ENCODE assay signal across 9 mouse cellular contexts in genomic region chr6:113890858-113891213, GRCm38 (mm10).
DNase-seq lines count a peak whose midpoint lies in the region; ATAC-seq lines count a peak whose summit lies in the region.
"Had no signal": no experiment of that assay in that cellular context is flagged by ENCODE, and none has a peak within 500 bp of the region (broad histone marks: within the 10 kb centered on the region; RNA-seq: fewer than 3 reads in every experiment).

No protein-coding gene starts in this region.

- H3K9me3 ChIP-seq in erythroblast, embryonic 14.5 days (ENCODE audit: control insufficient read depth, low read length): no peaks in the 10 kb centered on the region
- no peaks in the 10 kb centered on the region for H3K9me3 ChIP-seq in liver, embryonic 12.5 days (replicated peaks)

- no peaks in the 10 kb centered on the region for H3K36me3 ChIP-seq in erythroblast, embryonic 14.5 days (ENCODE audit: control insufficient read depth)
- H3K36me3 ChIP-seq in liver, embryonic 12.5 days: no peaks in the 10 kb centered on the region

- WGBS in liver, embryonic 12.5 days (ENCODE audit: insufficient replicate concordance): 1% methylated on average over 10 of the region's 10 CpGs

- H3K9ac ChIP-seq in liver, embryonic 12.5 days: no peak overlapping the region

- H3K4me2 ChIP-seq in liver, embryonic 12.5 days: peak overlapping the region; percentile 55

- DNase-seq in retina, embryonic 14.5 days (ENCODE audit: low spot score): peak; percentile 20
- DNase-seq in retina, postnatal 1 day: no peak
- no peak for DNase-seq in thymus, postnatal 10 days (ENCODE audit: low spot score in 2 of 2)
- DNase-seq in layer of hippocampus, adult 8-10 months (ENCODE audit: low spot score in 2 of 2): no peak
- no peak for DNase-seq in urinary bladder, postnatal 25 days (ENCODE audit: low spot score)
- DNase-seq: lung, postnatal 4 days had no signal

- no peaks in the 10 kb centered on the region for H3K4me1 ChIP-seq in erythroblast, embryonic 14.5 days (ENCODE audit: control insufficient read depth)
- H3K4me1 ChIP-seq in liver, embryonic 12.5 days: no peaks in the 10 kb centered on the region

- peak overlapping the region; percentile 24 for H3K4me3 ChIP-seq in erythroblast, embryonic 14.5 days (replicated peaks)
- peak overlapping the region; percentile 28 for H3K4me3 ChIP-seq in liver, embryonic 12.5 days

- peaks cover 28% of the 10 kb centered on the region for H3K27me3 ChIP-seq in erythroblast, embryonic 14.5 days (ENCODE audit: control insufficient read depth)
- H3K27me3 ChIP-seq in liver, embryonic 12.5 days (replicated peaks): peaks cover 54% of the 10 kb centered on the region

- no peak for ATAC-seq in erythroblast, adult 5-6 weeks (replicated peaks; ENCODE audit: low FRiP score, poor library complexity, severe bottlenecking)
- ATAC-seq in liver, embryonic 12.5 days: no peak

- no peak overlapping the region for H3K27ac ChIP-seq in liver, embryonic 12.5 days
